Mouse (Mus musculus): Measurements from ENCODE around the gene Scarb2. TPM values are rescaled to one million over a fixed set of nuclear protein-coding genes. Genes with fewer than 3 reads are reported as not detected.

The Scarb2 gene
- polyA plus RNA-seq, 1 experiment: 46.6 TPM

GRCm38 (mm10) chr5:92490304-92490703 is 16.3 kb downstream of the Scarb2 start:
- peaks cover 40% of the 10 kb centered on the region for H3K79me2 ChIP-seq (ENCODE audit: control insufficient read depth, insufficient read depth)
- no peak for TF ChIP-seq POLR2AphosphoS2 (IDR thresholded peaks at IDR 0.05; ENCODE audit: insufficient read length, low read depth)
- TF ChIP-seq SRF (IDR thresholded peaks at IDR 0.05; ENCODE audit: control insufficient read depth, insufficient read length, low read depth): no peak
- TF ChIP-seq TCF12 (IDR thresholded peaks at IDR 0.05; ENCODE audit: insufficient read depth, poor library complexity, severe bottlenecking): no peak
- peaks cover 3% of the 10 kb centered on the region for H3K36me3 ChIP-seq (ENCODE audit: control insufficient read depth, insufficient read depth)
- no peaks in the 10 kb centered on the region for H3K27me3 ChIP-seq (ENCODE audit: control insufficient read depth, insufficient read depth, insufficient read length)
- H3K4me2 ChIP-seq (ENCODE audit: low read depth): no peak overlapping the region
- H3K4me3 ChIP-seq: no peak overlapping the region
- H3ac ChIP-seq (ENCODE audit: control insufficient read depth, insufficient read length): no peak overlapping the region

GRCm38 (mm10) chr5:92489503-92489902 is 17.1 kb downstream of the Scarb2 start:
- Histone ChIP-seq H3K4me3 (no peak overlapping the region), H3K36me3 (ENCODE audit: control insufficient read depth, insufficient read depth) (peaks cover 3% of the 10 kb centered on the region), H3K4me2 (ENCODE audit: low read depth) (peak overlapping the region; percentile 56)

GRCm38 (mm10) chr5:92488961-92489360 is 17.7 kb downstream of the Scarb2 start:
- TF ChIP-seq E2F4 (IDR thresholded peaks at IDR 0.05; ENCODE audit: insufficient read depth) (no peak), MAX (IDR thresholded peaks at IDR 0.05; ENCODE audit: low read depth) (no peak), MYOD1 (IDR thresholded peaks at IDR 0.05; ENCODE audit: control insufficient read depth in 1 of 3, insufficient read length in 2 of 3, low read depth in 2 of 3) (no peak)
- Histone ChIP-seq H3K4me3 (no peak overlapping the region), H3K4me2 (ENCODE audit: low read depth) (peak overlapping the region; percentile 56), H3ac (ENCODE audit: control insufficient read depth, insufficient read length) (no peak overlapping the region), H3K27me3 (ENCODE audit: control insufficient read depth, insufficient read depth, insufficient read length) (no peaks in the 10 kb centered on the region), H3K36me3 (ENCODE audit: control insufficient read depth, insufficient read depth) (peaks cover 3% of the 10 kb centered on the region), H3K79me2 (ENCODE audit: control insufficient read depth, insufficient read depth) (peaks cover 40% of the 10 kb centered on the region)

More at GRCm38 (mm10) chr5:92489503-92489902, 17.1 kb downstream of the Scarb2 start:
- Histone ChIP-seq H3ac (ENCODE audit: control insufficient read depth, insufficient read length) (no peak overlapping the region), H3K27me3 (ENCODE audit: control insufficient read depth, insufficient read depth, insufficient read length) (no peaks in the 10 kb centered on the region), H3K79me2 (ENCODE audit: control insufficient read depth, insufficient read depth) (peaks cover 40% of the 10 kb centered on the region)
- TF ChIP-seq TCF12 (IDR thresholded peaks at IDR 0.05; ENCODE audit: insufficient read depth, poor library complexity, severe bottlenecking) (no peak), MYOD1 (IDR thresholded peaks at IDR 0.05; ENCODE audit: control insufficient read depth in 1 of 3, insufficient read length in 2 of 3, low read depth in 2 of 3) (no peak), POLR2AphosphoS2 (IDR thresholded peaks at IDR 0.05; ENCODE audit: insufficient read length, low read depth) (no peak), TCF3 (IDR thresholded peaks at IDR 0.05; ENCODE audit: insufficient read length, low read depth) (no peak), SRF (IDR thresholded peaks at IDR 0.05; ENCODE audit: control insufficient read depth, insufficient read length, low read depth) (no peak), USF1 (IDR thresholded peaks at IDR 0.05; ENCODE audit: low read depth) (no peak), POLR2A (IDR thresholded peaks at IDR 0.05; ENCODE audit: insufficient read length, low read depth) (no peak), CEBPB (IDR thresholded peaks at IDR 0.05; ENCODE audit: insufficient read depth, poor library complexity, severe bottlenecking) (no peak), MAX (IDR thresholded peaks at IDR 0.05; ENCODE audit: low read depth) (no peak)

GRCm38 (mm10) chr5:92488408-92488807 is 18.2 kb downstream of the Scarb2 start:
- TF ChIP-seq E2F4 (IDR thresholded peaks at IDR 0.05; ENCODE audit: insufficient read depth) (no peak), REST (IDR thresholded peaks at IDR 0.05; ENCODE audit: insufficient read depth, insufficient read length) (no peak), MYOG (IDR thresholded peaks at IDR 0.05; ENCODE audit: control insufficient read depth in 1 of 3, insufficient read depth in 1 of 3, insufficient read length in 2 of 3, low read depth in 2 of 3) (no peak), MYOD1 (IDR thresholded peaks at IDR 0.05; ENCODE audit: control insufficient read depth in 1 of 3, insufficient read length in 2 of 3, low read depth in 2 of 3) (no peak), POLR2A (IDR thresholded peaks at IDR 0.05; ENCODE audit: insufficient read length, low read depth) (no peak), TCF3 (IDR thresholded peaks at IDR 0.05; ENCODE audit: insufficient read length, low read depth) (no peak), TCF12 (IDR thresholded peaks at IDR 0.05; ENCODE audit: insufficient read depth, poor library complexity, severe bottlenecking) (no peak), CEBPB (IDR thresholded peaks at IDR 0.05; ENCODE audit: insufficient read depth, poor library complexity, severe bottlenecking) (no peak), POLR2AphosphoS2 (IDR thresholded peaks at IDR 0.05; ENCODE audit: insufficient read length, low read depth) (no peak), MAX (IDR thresholded peaks at IDR 0.05; ENCODE audit: low read depth) (no peak), SRF (IDR thresholded peaks at IDR 0.05; ENCODE audit: control insufficient read depth, insufficient read length, low read depth) (no peak)
- H3K27me3 ChIP-seq (ENCODE audit: control insufficient read depth, insufficient read depth, insufficient read length): no peaks in the 10 kb centered on the region
- no peak overlapping the region for H3K4me3 ChIP-seq
- peak overlapping the region; percentile 56 for H3K4me2 ChIP-seq (ENCODE audit: low read depth)
- no peak overlapping the region for H3ac ChIP-seq (ENCODE audit: control insufficient read depth, insufficient read length)
- H3K36me3 ChIP-seq (ENCODE audit: control insufficient read depth, insufficient read depth): peaks cover 3% of the 10 kb centered on the region
- peaks cover 40% of the 10 kb centered on the region for H3K79me2 ChIP-seq (ENCODE audit: control insufficient read depth, insufficient read depth)

GRCm38 (mm10) chr5:92486758-92487157 is 19.9 kb downstream of the Scarb2 start:
- H3ac ChIP-seq (ENCODE audit: control insufficient read depth, insufficient read length): no peak overlapping the region
- H3K4me2 ChIP-seq (ENCODE audit: low read depth): no peak overlapping the region
- no peak overlapping the region for H3K4me3 ChIP-seq
- H3K36me3 ChIP-seq (ENCODE audit: control insufficient read depth, insufficient read depth): peaks cover 10% of the 10 kb centered on the region
- peaks cover 27% of the 10 kb centered on the region for H3K79me2 ChIP-seq (ENCODE audit: control insufficient read depth, insufficient read depth)
- no peaks in the 10 kb centered on the region for H3K27me3 ChIP-seq (ENCODE audit: control insufficient read depth, insufficient read depth, insufficient read length)
- TF ChIP-seq REST (IDR thresholded peaks at IDR 0.05; ENCODE audit: insufficient read depth, insufficient read length): no peak
- no peak for TF ChIP-seq USF1 (IDR thresholded peaks at IDR 0.05; ENCODE audit: low read depth)
- TF ChIP-seq TCF3 (IDR thresholded peaks at IDR 0.05; ENCODE audit: insufficient read length, low read depth): no peak
- TF ChIP-seq SRF (IDR thresholded peaks at IDR 0.05; ENCODE audit: control insufficient read depth, insufficient read length, low read depth): no peak
- no peak for TF ChIP-seq CEBPB (IDR thresholded peaks at IDR 0.05; ENCODE audit: insufficient read depth, poor library complexity, severe bottlenecking)
- TF ChIP-seq POLR2A (IDR thresholded peaks at IDR 0.05; ENCODE audit: insufficient read length, low read depth): no peak
- TF ChIP-seq TCF12 (IDR thresholded peaks at IDR 0.05; ENCODE audit: insufficient read depth, poor library complexity, severe bottlenecking): no peak
- no peak for TF ChIP-seq MYOD1 (IDR thresholded peaks at IDR 0.05; ENCODE audit: control insufficient read depth in 1 of 3, insufficient read length in 2 of 3, low read depth in 2 of 3)
- no peak for TF ChIP-seq MAX (IDR thresholded peaks at IDR 0.05; ENCODE audit: low read depth)
- TF ChIP-seq MYOG (IDR thresholded peaks at IDR 0.05; ENCODE audit: control insufficient read depth in 1 of 3, insufficient read depth in 1 of 3, insufficient read length in 2 of 3, low read depth in 2 of 3): no peak
- no peak for TF ChIP-seq POLR2AphosphoS2 (IDR thresholded peaks at IDR 0.05; ENCODE audit: insufficient read length, low read depth)
- TF ChIP-seq E2F4 (IDR thresholded peaks at IDR 0.05; ENCODE audit: insufficient read depth): no peak

Measured in myocyte (in vitro differentiated cells).